Mouse (Mus musculus) liver, adult 2 months (tissue): ENCODE results near the gene Dolk.

Experiments
- CTCF ChIP-seq: fragments of 200-500 bp; IDR thresholded peaks from 2 replicates; pipeline ENCODE4 v1.5.1; 2011; ENCODE audit warnings: low read depth, low read length, control low read depth
- POLR2A ChIP-seq: fragments of 200-500 bp; IDR thresholded peaks from 2 replicates; pipeline ENCODE4 v1.6.1; 2011; ENCODE audit warnings: low read length, control low read depth; ENCODE audit not compliant: insufficient read depth; ENCODE audit errors: extremely low read depth

DNA sequence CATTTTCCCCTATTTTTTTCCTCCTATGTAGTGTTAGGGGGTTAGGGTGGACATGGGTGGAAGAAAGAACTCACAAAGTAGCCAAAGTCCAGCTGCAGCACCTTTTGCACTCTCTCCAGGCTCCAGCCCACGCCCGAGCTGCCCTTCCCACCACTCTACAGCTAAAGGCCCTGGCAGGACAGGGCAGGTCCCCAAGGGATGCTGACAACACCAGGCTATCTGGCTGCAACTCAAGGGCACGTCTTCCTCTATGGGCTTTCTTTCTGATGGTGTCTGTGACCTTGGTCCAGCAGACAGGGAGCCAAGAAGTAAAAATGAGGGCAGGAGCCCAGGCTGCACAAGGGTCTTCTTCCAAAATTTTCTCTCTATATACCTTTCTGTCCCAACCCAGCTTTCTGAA, 4.5 kb downstream of the Dolk start:
- TF ChIP-seq CTCF (no peak), POLR2A (no peak)
